Mouse (Mus musculus) liver, postnatal 0 days (tissue): ENCODE data around the gene Rims4.

ENCODE experiments used
- CTCF ChIP-seq: sonication (generic); IDR thresholded peaks from 2 replicates; pipeline ENCODE4 v1.5.1; 2016; ENCODE audit warnings: antibody characterized with exemption, low read depth
- EP300 ChIP-seq: IDR thresholded peaks from 2 replicates; pipeline ENCODE4 v1.6.1; 2016; ENCODE audit warnings: antibody characterized with exemption, low read depth, mild to moderate bottlenecking

GRCm38 (mm10) chr2:163866061-163866460 is 52.4 kb downstream of the Rims4 start:
- no peak for TF ChIP-seq CTCF
- TF ChIP-seq EP300, result no peak
